Mouse (Mus musculus): ENCODE data around the gene Egf.

Egf gene

DNA sequence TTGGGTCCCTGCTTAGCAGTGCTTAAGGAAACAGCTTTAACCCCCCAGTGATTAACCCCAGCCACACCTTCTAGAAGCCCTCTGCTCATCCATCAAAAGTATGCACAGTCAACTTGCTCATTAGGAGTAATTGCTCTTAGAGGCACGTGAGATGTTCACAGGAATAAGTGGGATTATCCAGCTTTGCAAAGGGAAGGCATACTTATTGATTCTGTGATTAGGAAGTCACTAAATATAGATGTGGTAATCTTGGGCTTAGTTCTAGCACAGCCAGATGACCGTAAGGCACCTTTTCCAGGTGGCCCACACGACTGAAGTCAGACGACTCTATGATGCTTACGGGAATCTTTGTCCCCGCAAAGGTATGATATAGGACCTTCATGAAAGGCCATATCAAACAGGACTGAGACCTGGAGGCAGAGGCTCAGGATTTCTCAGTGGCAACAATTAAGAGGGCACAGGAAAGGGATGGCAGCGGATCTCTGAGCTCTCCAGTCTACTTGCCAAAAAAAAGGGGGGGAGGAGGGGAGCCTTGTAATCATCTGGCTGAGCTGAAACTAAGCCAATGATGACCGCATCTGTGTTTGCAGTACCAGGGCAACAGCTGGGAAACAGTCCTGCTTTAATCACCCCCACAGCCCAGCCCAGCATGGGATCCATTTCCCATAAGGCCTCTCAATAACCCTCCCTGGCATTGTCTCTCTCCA lies 105.4 kb downstream of the Egf start:
- DNase-seq: no peak

- DNase-seq: no peak
Measured at GRCm38 (mm10) chr3:129648598-129648997, 106.5 kb downstream of the Egf start.

- no peak for DNase-seq
Measured at GRCm38 (mm10) chr3:129647312-129647711, 107.8 kb downstream of the Egf start.

- DNase-seq: no peak
Measured at GRCm38 (mm10) chr3:129646781-129647180, 108.3 kb downstream of the Egf start.

DNA sequence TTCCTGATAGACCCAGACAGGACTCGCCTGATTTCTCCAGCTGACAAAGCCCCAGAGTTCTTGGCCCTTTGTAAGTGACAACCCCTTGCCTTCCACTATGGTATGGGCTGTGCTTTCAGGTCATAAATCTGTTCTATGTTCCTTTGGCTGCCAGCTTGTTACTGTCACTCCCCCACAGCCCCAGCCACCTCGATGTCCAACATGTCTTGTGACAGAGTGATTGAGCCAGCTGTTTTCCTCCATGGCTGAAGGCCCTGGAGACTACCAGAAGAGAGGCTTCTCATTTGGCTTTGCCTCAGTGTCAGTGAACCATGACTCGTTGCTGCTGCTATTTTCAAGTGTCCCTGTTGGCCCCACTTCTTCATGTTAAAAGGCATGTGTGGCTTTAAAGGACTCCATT lies 109.7 kb downstream of the Egf start:
- no peak for DNase-seq

DNA sequence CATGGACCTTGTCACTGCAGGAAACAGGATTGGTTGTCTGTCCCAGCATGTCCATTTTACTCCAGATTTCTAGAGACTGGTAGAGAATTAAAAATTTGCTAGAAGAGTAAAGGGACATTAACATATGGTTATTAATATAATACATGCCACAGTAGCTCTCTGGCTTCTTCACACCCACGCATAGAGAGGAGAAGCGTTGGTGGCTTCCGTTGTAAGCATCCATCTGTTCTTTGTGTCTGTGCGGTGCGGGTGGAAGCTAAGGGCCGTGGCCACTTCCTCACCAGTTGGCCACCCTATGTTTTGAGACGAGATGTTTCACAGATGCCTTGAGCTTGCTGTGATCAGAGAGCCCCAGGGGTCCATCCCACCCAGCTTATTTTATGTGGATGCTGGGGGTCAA lies 113.5 kb downstream of the Egf start:
- no peak for DNase-seq

GRCm38 (mm10) chr3:129640211-129641000 lies 114.7 kb downstream of the Egf start:
- DNase-seq: peak; percentile 13

DNA sequence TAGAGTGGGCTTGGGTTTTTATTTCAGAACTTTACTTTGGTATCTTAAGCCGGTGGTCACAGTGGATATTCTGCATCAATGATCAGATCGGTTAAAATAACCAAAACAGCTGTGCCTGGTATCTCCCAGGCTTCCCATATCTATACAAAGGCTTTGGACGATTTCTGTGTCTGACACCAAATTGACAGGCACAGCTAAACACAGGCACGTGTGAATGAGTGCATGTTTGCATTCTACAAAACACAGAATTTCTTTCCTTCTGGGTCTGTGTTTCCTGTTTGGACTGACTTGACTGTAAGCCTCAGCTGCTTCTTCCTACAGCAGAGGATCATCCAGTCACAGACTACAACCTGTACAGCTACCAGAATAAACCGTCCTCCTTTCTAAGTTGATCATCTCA lies 115.4 kb downstream of the Egf start:
- no peak for DNase-seq

- no peak for DNase-seq
Measured at GRCm38 (mm10) chr3:129637446-129637845, 117.7 kb downstream of the Egf start.

- DNase-seq: peak; percentile 32
Measured at GRCm38 (mm10) chr3:129634260-129634901, 120.7 kb downstream of the Egf start.

DNA sequence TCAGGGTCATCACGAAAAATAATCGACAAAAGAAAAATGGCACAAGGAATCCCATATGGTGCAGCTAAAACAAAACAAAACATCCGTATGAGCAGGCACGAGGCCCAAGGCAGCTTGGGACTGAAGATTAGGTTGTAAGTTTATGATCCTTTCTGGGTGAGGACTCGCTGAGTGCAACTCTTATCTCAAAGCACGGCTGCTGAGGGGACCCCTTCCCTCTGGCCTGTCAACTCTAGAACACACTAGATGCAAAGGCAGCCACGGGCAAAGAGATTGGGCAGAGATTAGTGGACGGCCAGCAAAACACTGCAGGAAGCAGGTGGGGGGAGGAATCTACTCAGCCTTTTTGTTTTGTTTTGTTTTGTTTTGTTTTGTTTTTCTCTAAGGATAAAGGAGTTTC lies 121.6 kb downstream of the Egf start:
- no peak for DNase-seq

DNA sequence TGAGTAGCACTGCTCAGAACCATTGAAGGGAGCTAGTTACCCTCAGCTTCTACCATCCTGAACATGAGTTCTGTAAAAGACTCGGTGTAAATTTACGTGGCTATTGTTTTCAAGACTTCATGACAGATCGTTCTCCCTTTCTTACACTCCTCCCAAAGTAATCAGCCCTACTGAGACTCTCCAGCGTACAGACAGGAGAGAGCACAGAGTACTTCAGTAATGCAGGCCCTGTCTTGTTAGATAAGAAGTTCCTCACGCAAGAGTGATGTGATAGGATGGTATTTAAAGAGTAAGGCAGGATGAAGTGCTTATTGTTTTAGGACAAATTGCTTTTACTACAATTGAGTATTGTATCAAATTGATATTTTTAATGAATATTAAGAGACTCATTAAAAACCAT lies 123.3 kb downstream of the Egf start:
- no peak for DNase-seq

DNA sequence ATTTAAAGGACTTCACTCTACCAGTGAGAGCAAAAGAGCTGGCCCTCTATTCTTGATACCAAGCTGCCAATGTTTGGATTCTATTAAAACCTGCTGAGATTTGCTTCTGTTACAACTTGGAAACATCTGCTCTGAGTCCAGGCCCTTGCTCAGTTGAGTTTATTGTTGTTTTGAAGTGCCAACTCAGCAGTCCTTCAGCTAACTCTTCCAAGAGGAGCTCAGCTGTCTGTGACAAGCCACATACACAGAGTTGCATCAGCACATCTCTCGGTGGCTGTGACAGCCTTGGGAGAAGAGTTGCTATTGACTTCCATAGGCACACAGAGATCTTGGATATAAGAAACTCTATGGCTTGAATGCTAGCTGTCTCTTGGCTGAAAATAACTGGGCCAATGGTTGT lies 124.1 kb downstream of the Egf start:
- no peak for DNase-seq
